Mouse (Mus musculus): ENCODE data around the gene Gm8104.
"Not testable (repeated sequence)": the region's sequence is repeated elsewhere in the genome, so short reads cannot be mapped to it uniquely, and the experiment has no call there.

GRCm38 (mm10) chr14:43089103-43089919 is 11.1 kb upstream of the Gm8104 start:
- not testable (repeated sequence) for TF ChIP-seq POLR2A (IDR thresholded peaks at IDR 0.05; ENCODE audit: borderline replicate concordance, insufficient read depth, low read length); CTCF (IDR thresholded peaks at IDR 0.05; ENCODE audit: borderline replicate concordance, insufficient read depth, low read depth, low read length)
